Mouse (Mus musculus): ENCODE results near the gene Phactr2. TPM values are rescaled to one million over a fixed set of nuclear protein-coding genes. Genes with fewer than 3 reads are reported as not detected.

Phactr2 gene
- polyA plus RNA-seq, 1 experiment = 12.5 TPM

DNA sequence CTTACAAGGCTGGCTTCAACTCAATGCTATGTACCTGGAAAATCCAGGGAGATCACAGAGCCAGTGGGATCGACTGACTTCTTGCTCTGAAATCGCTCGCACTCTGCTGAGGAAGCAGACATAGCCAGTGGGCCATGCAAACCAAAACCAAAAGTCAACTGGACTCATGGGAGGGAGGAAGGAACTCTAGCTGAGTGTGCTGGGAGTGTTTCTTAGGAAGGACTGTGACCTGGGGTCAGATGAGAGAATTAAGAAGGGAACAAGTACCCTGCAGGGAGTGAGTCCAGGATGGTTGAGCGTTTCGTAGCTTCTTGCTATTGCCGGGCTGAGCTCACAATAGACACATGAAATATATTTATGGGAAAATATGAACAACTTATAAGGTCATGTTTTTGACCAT lies 174.0 kb downstream of the Phactr2 start:
- Histone ChIP-seq H3K4me3 (ENCODE audit: insufficient read depth, low read depth, low read length) (no peak overlapping the region), H3K4me1 (ENCODE audit: control insufficient read depth, insufficient read depth, low read length) (peaks cover 12% of the 10 kb centered on the region; the same call in 1 of the 2 replicates), H3K27me3 (replicated peaks; ENCODE audit: control insufficient read depth, insufficient read depth, low read length) (no peaks in the 10 kb centered on the region), H3K27ac (ENCODE audit: insufficient read depth, low read depth, low read length) (no peak overlapping the region; the same call in 1 of the 2 replicates), H3K36me3 (ENCODE audit: control insufficient read depth, insufficient read depth, low read length) (no peaks in the 10 kb centered on the region)
- no peak for TF ChIP-seq CTCF (conservative IDR thresholded peaks at IDR 0.05; ENCODE audit: insufficient read depth, insufficient read length, low read depth, low read length)
- TF ChIP-seq POLR2A (IDR thresholded peaks at IDR 0.05; ENCODE audit: low read depth, low read length) = no peak
- 24% methylated on average over 6 of the region's 6 CpGs for WGBS
- peak; percentile 71 for DNase-seq

DNA sequence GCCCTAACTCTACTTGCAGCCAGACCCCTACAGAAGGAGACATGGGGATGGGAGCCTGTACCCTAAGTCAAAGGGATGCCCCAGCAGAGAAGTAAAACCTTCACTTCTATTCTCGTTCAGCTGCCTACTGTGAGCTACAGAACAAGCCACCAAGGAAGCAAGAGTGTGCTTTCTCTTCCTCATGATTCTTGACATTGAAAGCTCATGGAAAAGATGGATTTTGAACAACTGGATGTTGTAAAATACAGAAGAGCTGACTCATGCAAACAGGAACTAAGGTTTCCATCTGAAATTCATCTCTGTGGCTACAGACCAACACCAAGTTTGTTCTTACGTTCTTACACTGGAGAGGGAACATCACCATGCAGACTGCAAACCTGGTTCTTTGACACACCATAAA lies 179.3 kb downstream of the Phactr2 start:
- TF ChIP-seq CTCF (conservative IDR thresholded peaks at IDR 0.05; ENCODE audit: insufficient read depth, insufficient read length, low read depth, low read length) = no peak
- TF ChIP-seq POLR2A (IDR thresholded peaks at IDR 0.05; ENCODE audit: low read depth, low read length) = no peak
- 0 out of 2 replicates have a peak, but pooled peaks cover 6% of the 10 kb centered on the region for H3K4me1 ChIP-seq (ENCODE audit: control insufficient read depth, insufficient read depth, low read length)
- H3K27me3 ChIP-seq (replicated peaks; ENCODE audit: control insufficient read depth, insufficient read depth, low read length) = no peaks in the 10 kb centered on the region
- DNase-seq = no peak
- H3K4me3 ChIP-seq (ENCODE audit: insufficient read depth, low read depth, low read length) = no peak overlapping the region
- no peak overlapping the region for H3K27ac ChIP-seq (ENCODE audit: insufficient read depth, low read depth, low read length)
- no peaks in the 10 kb centered on the region for H3K36me3 ChIP-seq (ENCODE audit: control insufficient read depth, insufficient read depth, low read length)
- WGBS = 78% methylated on average over 2 of the region's 2 CpGs

DNA sequence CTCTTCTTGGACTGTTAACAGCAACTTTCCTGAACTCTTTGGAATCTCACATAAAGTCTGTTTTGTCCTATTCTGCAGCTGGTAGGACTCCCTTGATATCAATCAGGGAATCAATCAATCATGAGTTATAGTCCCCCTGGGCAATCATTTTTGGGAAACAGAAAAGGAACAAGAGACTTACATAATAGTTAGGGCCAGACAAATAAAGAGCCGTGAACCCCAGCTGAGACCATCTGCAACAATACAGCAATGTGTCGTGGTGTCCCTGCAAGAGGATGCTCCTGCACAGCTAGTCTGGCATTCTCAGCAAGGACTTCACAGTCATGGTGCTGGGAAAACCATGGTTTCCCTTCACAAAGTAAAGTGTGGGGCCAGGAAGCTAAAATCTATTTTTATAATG lies 182.2 kb downstream of the Phactr2 start:
- no peak for DNase-seq
- 0 out of 2 replicates have a peak, but pooled peaks cover 6% of the 10 kb centered on the region for H3K4me1 ChIP-seq (ENCODE audit: control insufficient read depth, insufficient read depth, low read length)
- H3K27ac ChIP-seq (ENCODE audit: insufficient read depth, low read depth, low read length) = no peak overlapping the region
- TF ChIP-seq CTCF (conservative IDR thresholded peaks at IDR 0.05; ENCODE audit: insufficient read depth, insufficient read length, low read depth, low read length) (no peak), POLR2A (IDR thresholded peaks at IDR 0.05; ENCODE audit: low read depth, low read length) (no peak)
- no peak overlapping the region for H3K4me3 ChIP-seq (ENCODE audit: insufficient read depth, low read depth, low read length)
- no peaks in the 10 kb centered on the region for H3K27me3 ChIP-seq (replicated peaks; ENCODE audit: control insufficient read depth, insufficient read depth, low read length)
- WGBS = 77% methylated on average over 2 of the region's 2 CpGs
- H3K36me3 ChIP-seq (ENCODE audit: control insufficient read depth, insufficient read depth, low read length) = no peaks in the 10 kb centered on the region

DNA sequence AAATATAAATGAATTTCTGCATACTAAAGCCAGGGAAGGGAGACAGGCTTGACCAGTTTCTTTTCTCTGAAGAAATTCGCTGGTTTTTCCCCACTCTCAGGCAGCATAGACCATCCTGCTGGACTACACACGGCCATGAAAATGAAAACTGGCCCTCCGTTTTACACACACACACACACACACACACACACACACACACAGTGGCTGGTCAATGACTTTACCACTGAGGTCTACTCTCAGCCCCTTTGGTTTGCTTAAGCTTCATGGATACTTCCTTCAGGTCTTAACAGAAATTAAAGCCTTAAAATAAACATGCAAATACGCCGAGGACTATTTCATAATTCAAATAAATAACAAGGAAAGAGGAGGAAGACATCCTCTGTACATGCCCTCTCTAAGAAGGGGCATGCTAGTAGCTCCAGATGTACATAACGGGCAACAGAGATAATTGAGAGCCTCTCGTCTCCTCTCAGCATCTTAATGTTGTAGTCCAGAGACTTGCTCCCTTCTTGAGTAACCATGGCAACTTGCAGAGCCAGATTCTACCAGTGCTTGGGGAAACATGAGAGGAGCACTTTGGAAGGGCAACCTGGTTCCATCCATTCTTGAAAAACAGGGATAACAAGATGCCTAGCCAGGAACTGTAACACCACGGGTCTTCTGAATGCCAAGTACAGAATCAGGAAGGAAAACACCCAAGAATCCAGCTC lies 184.8 kb downstream of the Phactr2 start:
- Histone ChIP-seq H3K4me3 (ENCODE audit: insufficient read depth, low read depth, low read length) (no peak overlapping the region), H3K27ac (ENCODE audit: insufficient read depth, low read depth, low read length) (no peak overlapping the region), H3K4me1 (ENCODE audit: control insufficient read depth, insufficient read depth, low read length) (0 out of 2 replicates have a peak, but pooled peaks cover 2% of the 10 kb centered on the region), H3K27me3 (replicated peaks; ENCODE audit: control insufficient read depth, insufficient read depth, low read length) (no peaks in the 10 kb centered on the region), H3K36me3 (ENCODE audit: control insufficient read depth, insufficient read depth, low read length) (no peaks in the 10 kb centered on the region)
- DNase-seq = no peak
- TF ChIP-seq POLR2A (IDR thresholded peaks at IDR 0.05; ENCODE audit: low read depth, low read length) (no peak), CTCF (conservative IDR thresholded peaks at IDR 0.05; ENCODE audit: insufficient read depth, insufficient read length, low read depth, low read length) (no peak)
- 89% methylated on average over 8 of the region's 8 CpGs for WGBS

DNA sequence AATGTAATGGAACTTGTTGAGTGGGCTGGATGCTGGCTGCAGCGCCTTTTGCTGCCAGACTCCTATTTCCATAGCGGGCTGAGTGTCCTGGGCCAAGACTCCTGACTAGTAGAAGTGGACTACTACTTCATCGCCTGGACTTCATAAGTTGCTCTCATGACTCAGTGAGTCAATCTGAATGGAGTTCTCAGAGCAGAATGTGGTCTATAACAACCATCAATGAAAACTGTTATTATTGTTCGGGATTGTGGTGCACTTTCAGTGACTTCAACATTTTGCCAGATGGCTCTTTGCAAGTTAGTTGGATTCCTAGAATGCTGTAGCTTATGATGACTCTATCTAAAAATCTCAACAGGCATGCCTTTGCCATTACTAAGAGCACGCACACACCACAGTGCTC lies 185.9 kb downstream of the Phactr2 start:
- 0 out of 2 replicates have a peak, but pooled peaks cover 2% of the 10 kb centered on the region for H3K4me1 ChIP-seq (ENCODE audit: control insufficient read depth, insufficient read depth, low read length)
- H3K27me3 ChIP-seq (replicated peaks; ENCODE audit: control insufficient read depth, insufficient read depth, low read length) = no peaks in the 10 kb centered on the region
- no peak overlapping the region for H3K4me3 ChIP-seq (ENCODE audit: insufficient read depth, low read depth, low read length)
- H3K36me3 ChIP-seq (ENCODE audit: control insufficient read depth, insufficient read depth, low read length) = no peaks in the 10 kb centered on the region
- 93% methylated on average over 5 of the region's 5 CpGs for WGBS
- H3K27ac ChIP-seq (ENCODE audit: insufficient read depth, low read depth, low read length) = no peak overlapping the region
- DNase-seq = no peak
- TF ChIP-seq POLR2A (IDR thresholded peaks at IDR 0.05; ENCODE audit: low read depth, low read length) (no peak), CTCF (conservative IDR thresholded peaks at IDR 0.05; ENCODE audit: insufficient read depth, insufficient read length, low read depth, low read length) (no peak)

DNA sequence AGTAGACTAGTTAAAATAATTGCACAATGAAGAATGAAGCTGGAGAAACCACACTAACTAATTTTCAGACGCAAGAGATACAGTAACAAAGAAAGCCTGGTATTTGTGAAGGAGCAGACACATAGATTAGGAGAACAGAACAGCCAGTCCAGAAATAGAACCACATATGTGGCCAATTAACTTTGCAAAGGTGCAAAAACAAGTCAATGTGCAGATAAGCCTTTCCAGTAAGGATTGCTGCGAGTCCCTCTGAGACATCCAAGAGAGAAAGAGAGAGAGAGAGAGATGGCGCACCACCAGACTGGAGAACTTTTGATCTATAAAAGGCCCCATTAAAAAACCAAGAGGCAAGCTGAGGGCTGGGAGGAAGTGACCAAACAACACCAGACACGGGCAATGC lies 190.8 kb downstream of the Phactr2 start:
- Histone ChIP-seq H3K27ac (ENCODE audit: insufficient read depth, low read depth, low read length) (no peak overlapping the region), H3K4me1 (ENCODE audit: control insufficient read depth, insufficient read depth, low read length) (no peaks in the 10 kb centered on the region), H3K27me3 (replicated peaks; ENCODE audit: control insufficient read depth, insufficient read depth, low read length) (no peaks in the 10 kb centered on the region), H3K4me3 (ENCODE audit: insufficient read depth, low read depth, low read length) (no peak overlapping the region), H3K36me3 (ENCODE audit: control insufficient read depth, insufficient read depth, low read length) (no peaks in the 10 kb centered on the region)
- TF ChIP-seq CTCF (conservative IDR thresholded peaks at IDR 0.05; ENCODE audit: insufficient read depth, insufficient read length, low read depth, low read length) = no peak
- TF ChIP-seq POLR2A (IDR thresholded peaks at IDR 0.05; ENCODE audit: low read depth, low read length) = no peak
- 82% methylated on average over 4 of the region's 4 CpGs for WGBS
- no peak for DNase-seq

DNA sequence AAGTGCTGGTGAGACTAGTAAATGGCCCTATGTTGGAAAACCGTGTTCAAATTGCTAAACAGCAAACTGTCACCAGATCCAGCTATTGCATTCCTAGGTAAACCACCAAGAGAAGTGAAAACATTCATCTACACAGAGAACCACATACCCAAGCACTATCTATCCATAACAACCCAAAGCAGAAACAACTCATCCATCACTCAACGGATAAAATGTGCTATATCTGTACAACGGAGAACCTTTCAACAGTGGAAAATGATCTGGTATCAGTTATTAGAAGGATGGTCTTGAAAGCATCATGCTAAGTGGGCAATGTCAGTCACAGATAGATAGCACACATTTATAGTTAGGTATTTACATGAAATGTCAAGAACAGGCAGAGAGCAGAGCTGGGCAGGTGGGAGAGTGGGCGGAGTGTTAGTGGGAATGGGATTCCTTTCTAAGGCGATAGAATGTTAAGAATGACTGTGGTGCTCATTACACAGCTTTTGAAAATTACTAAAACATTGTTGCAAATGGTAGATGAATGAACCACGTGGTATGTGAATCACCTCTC lies 193.8 kb downstream of the Phactr2 start:
- no peak overlapping the region for H3K4me3 ChIP-seq (ENCODE audit: insufficient read depth, low read depth, low read length)
- no peak overlapping the region for H3K27ac ChIP-seq (ENCODE audit: insufficient read depth, low read depth, low read length)
- no peak for TF ChIP-seq CTCF (conservative IDR thresholded peaks at IDR 0.05; ENCODE audit: insufficient read depth, insufficient read length, low read depth, low read length)
- TF ChIP-seq POLR2A (IDR thresholded peaks at IDR 0.05; ENCODE audit: low read depth, low read length) = no peak
- H3K27me3 ChIP-seq (replicated peaks; ENCODE audit: control insufficient read depth, insufficient read depth, low read length) = no peaks in the 10 kb centered on the region
- no peaks in the 10 kb centered on the region; the same call in 1 of the 2 replicates for H3K4me1 ChIP-seq (ENCODE audit: control insufficient read depth, insufficient read depth, low read length)
- H3K36me3 ChIP-seq (ENCODE audit: control insufficient read depth, insufficient read depth, low read length) = no peaks in the 10 kb centered on the region
- WGBS = 84% methylated on average over 6 of the region's 6 CpGs
- DNase-seq = no peak

All from kidney, adult 2 months (tissue).